Mouse (Mus musculus) adrenal gland, adult 18-20 months (tissue): ENCODE results near the gene Tspan1. TPM values are rescaled to one million over a fixed set of nuclear protein-coding genes. Genes with fewer than 3 reads are reported as not detected.

Experiments
- DNase-seq, 2 experiments: peaks; one replicate each; pipeline ENCODE4 v3.0.0; 2021 to 2022; ENCODE audit warnings: low spot score in 2 of 2
- total RNA-seq, 2 experiments: library from RNA; stranded (reverse); gene quantifications; 1 replicate in 1 of 2; 2 replicates in 1 of 2; pipeline ENCODE4 v1.2.3; 2021

Gene Tspan1
- total RNA-seq, 2 experiments from 2014 or later, result not detected

GRCm38 (mm10) chr4:116133126-116133525, 34.3 kb downstream of the Tspan1 start:
- DNase-seq, result no peak

- no peak for DNase-seq
Observed at GRCm38 (mm10) chr4:116127956-116128355, 39.4 kb downstream of the Tspan1 start.

GRCm38 (mm10) chr4:116125803-116126386, 41.5 kb downstream of the Tspan1 start:
- DNase-seq, result no peak

GRCm38 (mm10) chr4:116123602-116124519, 43.5 kb downstream of the Tspan1 start, which contains the start of the genes Rad54l and Pomgnt1:
Rad54l (minus strand) TSS chr4:116123690.
Pomgnt1 (plus strand) TSS chr4:116123840.
- peak; percentile 65 to 66 for DNase-seq

DNA sequence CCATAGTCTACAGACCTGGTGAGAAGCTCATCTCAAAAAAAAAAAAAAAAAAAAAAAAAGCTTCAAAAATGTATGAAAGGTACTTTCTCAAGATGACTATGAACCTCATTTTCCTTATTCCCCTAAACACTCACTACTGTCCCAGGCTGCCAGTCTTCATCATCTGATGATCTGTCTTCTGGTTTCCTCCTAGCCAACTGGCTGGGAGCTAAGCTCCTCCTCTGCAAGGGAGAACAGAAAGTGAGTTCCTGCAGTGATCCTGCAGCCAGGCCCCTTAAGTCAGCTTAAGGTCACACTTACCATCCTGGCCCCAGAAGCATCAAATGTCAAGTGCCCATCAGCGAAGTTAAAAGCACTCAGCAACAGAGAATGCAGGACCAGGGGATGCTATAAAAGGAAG, 44.6 kb downstream of the Tspan1 start:
- no peak for DNase-seq

Other genes starting within 250 kb of the Tspan1 start
- gene Dmbx1, start 227.7 kb downstream of the Tspan1 start, total RNA-seq, result not detected
- gene Faah, start 149.7 kb downstream of the Tspan1 start, total RNA-seq, result 1 to 10 TPM; 4.0 to 4.5 TPM
- 10 to 100 TPM; 28.3 to 29.9 TPM for gene Nsun4, start 113.7 kb downstream of the Tspan1 start, total RNA-seq
- gene Uqcrh, start 92.5 kb downstream of the Tspan1 start, total RNA-seq, result 100 to 1,000 TPM; 565 to 864 TPM
- 10 to 100 TPM; 73.7 to 81.7 TPM for gene Lrrc41, start 92.3 kb downstream of the Tspan1 start, total RNA-seq
- gene Rad54l, start 43.9 kb downstream of the Tspan1 start, total RNA-seq, result under 1 TPM; 0.32 to 0.93 TPM
- 10 to 100 TPM; 57.0 to 65.1 TPM for gene Pomgnt1, start 43.8 kb downstream of the Tspan1 start, total RNA-seq
- gene Lurap1, start 16.3 kb downstream of the Tspan1 start, total RNA-seq, result 10 to 100 TPM in 1 of 2 experiments, 1 to 10 TPM in 1; 9.8 to 12.3 TPM
- not detected for gene 1700042G07Rik, start 5.8 kb upstream of the Tspan1 start, total RNA-seq
- not detected for gene Gm49337, start 5.8 kb upstream of the Tspan1 start, total RNA-seq
- gene Pik3r3, start 54.0 kb upstream of the Tspan1 start, total RNA-seq, result 10 to 100 TPM; 16.1 to 18.3 TPM